Mouse (Mus musculus): ENCODE results near the gene Pgbd1. TPM values are rescaled to one million over a fixed set of nuclear protein-coding genes. Genes with fewer than 3 reads are reported as not detected.

Gene Pgbd1
- total and polyA plus RNA-seq, 3 experiments = 0.25 to 0.35 TPM; not detected in 1

DNA sequence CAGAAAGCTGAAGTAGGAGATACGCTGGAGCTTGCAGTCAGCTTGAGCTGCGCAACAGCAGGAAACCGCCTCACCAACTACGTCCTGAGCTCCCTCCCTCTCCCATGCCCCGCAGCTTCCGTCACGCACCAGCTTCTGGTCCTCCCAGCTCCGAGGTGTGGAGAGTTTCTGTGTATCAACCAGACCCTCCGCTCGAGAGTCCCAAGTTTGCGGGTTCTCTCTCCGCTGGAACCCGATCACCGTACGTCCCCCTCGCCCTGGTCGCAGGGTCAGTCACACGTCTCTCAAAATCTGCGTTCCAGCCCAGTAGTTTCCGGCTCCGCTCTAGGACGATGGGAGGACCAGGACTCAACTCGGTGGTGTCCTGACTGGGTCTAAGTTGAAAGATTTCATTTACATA lies 12.6 kb upstream of the Pgbd1 start, which contains the start of gene Zscan26:
Zscan26 (minus strand) TSS at position 282 of the 400 bp plus-strand sequence.
- no peaks in the 10 kb centered on the region for H3K9me3 ChIP-seq (replicated peaks; ENCODE audit: insufficient read depth, low read length)
- H3K4me1 ChIP-seq (ENCODE audit: control insufficient read depth in 1 of 2, insufficient read depth in 2 of 2, low read length in 2 of 2) = peaks cover 3 to 6% of the 10 kb centered on the region in 2 experiments; a peak in 2 of 4 replicates
- H3K9ac ChIP-seq (ENCODE audit: control insufficient read depth, low read depth, low read length, poor library complexity, severe bottlenecking) = peak within 1 kb of the TSS; percentile 73
- H3K27me3 ChIP-seq (ENCODE audit: control insufficient read depth in 1 of 2, insufficient read depth in 2 of 2, low read length in 2 of 2) = peaks cover 2 to 3% of the 10 kb centered on the region in 2 experiments; a peak in 3 of 4 replicates
- peak; percentile 90 for DNase-seq (ENCODE audit: low read depth, low spot score)
- H3K36me3 ChIP-seq (ENCODE audit: control insufficient read depth in 1 of 2, insufficient read depth in 2 of 2, low read length in 2 of 2) = peaks cover 0 to 8% of the 10 kb centered on the region in 2 experiments; a peak in 2 of 4 replicates
- TF ChIP-seq TBP (IDR thresholded peaks at IDR 0.05; ENCODE audit: low read depth, low read length) (peak; percentile 52; the same call in 1 of the 2 replicates), POLR2A (IDR thresholded peaks at IDR 0.05; ENCODE audit: control insufficient read depth in 1 of 2, insufficient read depth in 1 of 2, low read depth in 1 of 2, low read length in 2 of 2, poor library complexity in 1 of 2) (peak; percentile 72 to 86; a peak in 3 of 4 replicates), USF2 (IDR thresholded peaks at IDR 0.05; ENCODE audit: borderline replicate concordance in 1 of 2, insufficient read depth in 1 of 2, low read depth in 1 of 2, low read length in 2 of 2) (no peak), POLR2AphosphoS2 (IDR thresholded peaks at IDR 0.05; ENCODE audit: low read length) (peak; percentile 70; the same call in 1 of the 2 replicates), GABPA (IDR thresholded peaks at IDR 0.05; ENCODE audit: low read depth, low read length) (no peak), JUND (IDR thresholded peaks at IDR 0.05; ENCODE audit: low read depth, low read length) (0 out of 2 replicates have a peak, but pooled peaks have one; percentile 13), MAX (IDR thresholded peaks at IDR 0.05; ENCODE audit: low read length) (peak; percentile 48; the same call in 1 of the 2 replicates), ZNF384 (IDR thresholded peaks at IDR 0.05; ENCODE audit: low read depth, low read length) (no peak), RAD21 (IDR thresholded peaks at IDR 0.05; ENCODE audit: low read depth, low read length) (no peak), NRF1 (IDR thresholded peaks at IDR 0.05; ENCODE audit: insufficient read depth, low read depth, low read length, poor library complexity, severe bottlenecking) (peak; percentile 52; the same call in 1 of the 2 replicates), KAT2A (conservative IDR thresholded peaks at IDR 0.05; ENCODE audit: low read depth, low read length) (peak; percentile 50; the same call in 1 of the 2 replicates), UBTF (IDR thresholded peaks at IDR 0.05; ENCODE audit: borderline replicate concordance, insufficient read depth, low read depth, low read length) (no peak), SIN3A (IDR thresholded peaks at IDR 0.05; ENCODE audit: low read length) (peak; percentile 75), ELF1 (IDR thresholded peaks at IDR 0.05; ENCODE audit: low read depth, low read length) (peak; percentile 63; the same call in 1 of the 2 replicates), NELFE (IDR thresholded peaks at IDR 0.05; ENCODE audit: low read depth, low read length) (peak; percentile 77), HCFC1 (IDR thresholded peaks at IDR 0.05; ENCODE audit: low read depth, low read length) (peak; percentile 87), MYC (IDR thresholded peaks at IDR 0.05; ENCODE audit: low read depth, low read length) (no peak; the same call in 1 of the 2 replicates), RCOR1 (IDR thresholded peaks at IDR 0.05; ENCODE audit: low read depth, low read length) (no peak)
- peak within 1 kb of the TSS; percentile 48; the same call in 1 of the 2 replicates for H3K27ac ChIP-seq (ENCODE audit: control insufficient read depth, low read depth, low read length)
- H3K79me2 ChIP-seq (ENCODE audit: control insufficient read depth, insufficient read depth, low read length, poor library complexity) = peaks cover 2% of the 10 kb centered on the region
- peak within 1 kb of the TSS; percentile 65 to 87 for H3K4me3 ChIP-seq (ENCODE audit: control insufficient read depth in 1 of 2, insufficient read depth in 1 of 2, low read depth in 2 of 2, low read length in 2 of 2)

GRCm38 (mm10) chr13:21453042-21453441 lies 12.2 kb upstream of the Pgbd1 start:
- H3K79me2 ChIP-seq (ENCODE audit: control insufficient read depth, insufficient read depth, low read length, poor library complexity) = peaks cover 2% of the 10 kb centered on the region
- peak overlapping the region; percentile 65 to 87 for H3K4me3 ChIP-seq (ENCODE audit: control insufficient read depth in 1 of 2, insufficient read depth in 1 of 2, low read depth in 2 of 2, low read length in 2 of 2)
- peak overlapping the region; percentile 73 for H3K9ac ChIP-seq (ENCODE audit: control insufficient read depth, low read depth, low read length, poor library complexity, severe bottlenecking)
- H3K4me1 ChIP-seq (ENCODE audit: control insufficient read depth in 1 of 2, insufficient read depth in 2 of 2, low read length in 2 of 2) = peaks cover 3 to 6% of the 10 kb centered on the region in 2 experiments; a peak in 2 of 4 replicates
- DNase-seq (ENCODE audit: low read depth, low spot score) = no peak
- H3K27ac ChIP-seq (ENCODE audit: control insufficient read depth, low read depth, low read length) = no peak overlapping the region
- H3K36me3 ChIP-seq (ENCODE audit: control insufficient read depth in 1 of 2, insufficient read depth in 2 of 2, low read length in 2 of 2) = peaks cover 0 to 8% of the 10 kb centered on the region in 2 experiments; a peak in 2 of 4 replicates
- H3K9me3 ChIP-seq (replicated peaks; ENCODE audit: insufficient read depth, low read length) = no peaks in the 10 kb centered on the region
- TF ChIP-seq HCFC1 (IDR thresholded peaks at IDR 0.05; ENCODE audit: low read depth, low read length) (no peak), POLR2AphosphoS2 (IDR thresholded peaks at IDR 0.05; ENCODE audit: low read length) (no peak), USF1 (IDR thresholded peaks at IDR 0.05; ENCODE audit: low read depth, low read length) (no peak), SIN3A (IDR thresholded peaks at IDR 0.05; ENCODE audit: low read length) (no peak), MEF2A (IDR thresholded peaks at IDR 0.05; ENCODE audit: extremely low read depth, insufficient replicate concordance, low read depth, low read length, poor library complexity, severe bottlenecking) (no peak), BHLHE40 (IDR thresholded peaks at IDR 0.05; ENCODE audit: borderline replicate concordance, low read depth, low read length) (no peak), TBP (IDR thresholded peaks at IDR 0.05; ENCODE audit: low read depth, low read length) (no peak), UBTF (IDR thresholded peaks at IDR 0.05; ENCODE audit: borderline replicate concordance, insufficient read depth, low read depth, low read length) (no peak), CTCF (IDR thresholded peaks at IDR 0.05 in 2 of 3, conservative IDR thresholded peaks at IDR 0.05 in 1 of 3; ENCODE audit: control insufficient read depth in 1 of 3, insufficient read depth in 1 of 3, low read depth in 2 of 3, low read length in 3 of 3, poor library complexity in 1 of 3, severe bottlenecking in 1 of 3) (no peak), MAFK (IDR thresholded peaks at IDR 0.05; ENCODE audit: borderline replicate concordance, low read depth, low read length) (no peak), MYB (IDR thresholded peaks at IDR 0.05; ENCODE audit: low read depth, low read length) (no peak), KAT2A (conservative IDR thresholded peaks at IDR 0.05; ENCODE audit: low read depth, low read length) (no peak), EP300 (IDR thresholded peaks at IDR 0.05; ENCODE audit: low read depth in 1 of 2, low read length in 2 of 2) (no peak)
- H3K27me3 ChIP-seq (ENCODE audit: control insufficient read depth in 1 of 2, insufficient read depth in 2 of 2, low read length in 2 of 2) = peaks cover 2 to 3% of the 10 kb centered on the region in 2 experiments; a peak in 3 of 4 replicates
